Mouse (Mus musculus) hindbrain, embryonic 10.5 days (tissue): ENCODE measurements around the gene Doc2a. TPM values are rescaled to one million over a fixed set of nuclear protein-coding genes. Genes with fewer than 3 reads are reported as not detected.
A peak's percentile ranks its signal among the peaks of the same experiment; 100 is the strongest.

Source experiments
- DNase-seq: peaks from one replicate; pipeline ENCODE4 v3.0.0-alpha.2; 2017; ENCODE audit warnings: low spot score
- H3K27ac ChIP-seq: fragments of 300-500 bp; sonication (generic); 2 replicates; pipeline ENCODE4 v1.5.1; 2016; ENCODE audit warnings: mild to moderate bottlenecking, moderate library complexity
- H3K27me3 ChIP-seq: fragments of 300-500 bp; sonication (generic); 2 replicates; pipeline ENCODE4 v1.6.1; 2016; ENCODE audit warnings: mild to moderate bottlenecking; ENCODE audit not compliant: poor library complexity, insufficient read depth, severe bottlenecking
- H3K36me3 ChIP-seq: fragments of 300-500 bp; sonication (generic); 2 replicates; pipeline ENCODE4 v1.6.1; 2016; ENCODE audit warnings: mild to moderate bottlenecking, moderate library complexity
- H3K4me1 ChIP-seq: fragments of 300-500 bp; sonication (generic); replicated peaks from 2 replicates; pipeline ENCODE4 v1.6.1; 2016; ENCODE audit warnings: mild to moderate bottlenecking
- H3K4me3 ChIP-seq: fragments of 300-500 bp; sonication (generic); 2 replicates; pipeline ENCODE4 v1.5.1; 2016; ENCODE audit warnings: mild to moderate bottlenecking, moderate library complexity
- H3K9me3 ChIP-seq: fragments of 300-500 bp; sonication (generic); 2 replicates; pipeline ENCODE4 v1.6.1; 2016; ENCODE audit warnings: mild to moderate bottlenecking, moderate library complexity
- WGBS: fragments of 180-500 bp; shearing (Covaris S2); methylation state at CpG from one replicate; pipeline ENCODE4 v1.1.7; 2016; 5-methylcytosine and 5-hydroxymethylcytosine counted together
- polyA plus RNA-seq: library from polyadenylated mRNA; unstranded; fragments of >200 nt; fragmentation: Nextera tagmentation; extraction: Ambion mirVana; gene quantifications from 2 replicates; pipeline ENCODE4 v1.2.1, GENCODE M21; 2016

The Doc2a gene
- polyA plus RNA-seq, 1 experiment from 2014 or later = 4.9 TPM

DNA sequence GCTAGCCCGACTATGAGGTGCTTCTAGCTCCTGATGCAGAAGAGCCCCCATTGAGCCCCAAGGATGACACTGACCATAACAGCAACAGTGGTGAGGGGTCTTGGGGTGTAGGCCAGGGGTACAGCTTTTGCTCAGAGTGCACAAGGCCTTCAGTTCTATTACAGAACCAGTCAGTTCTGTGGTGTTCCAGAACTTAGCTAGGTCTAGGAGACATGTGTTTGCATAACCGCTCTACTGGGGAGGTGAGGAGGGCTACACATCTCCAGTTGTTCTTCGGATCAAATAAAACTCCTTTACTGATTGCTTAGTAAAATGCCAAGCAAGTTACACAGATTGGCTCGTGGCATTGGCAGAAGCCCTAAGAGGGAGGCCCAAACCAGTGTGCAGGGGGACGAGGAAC lies 15.7 kb upstream of the Doc2a start, which contains the start of gene 4930451I11Rik:
4930451I11Rik (minus strand) TSS at position 101 of the 400 bp plus-strand sequence.
- Histone ChIP-seq H3K36me3 (no peaks in the 10 kb centered on the region), H3K4me1 (peaks cover 28% of the 10 kb centered on the region), H3K27ac (peak within 1 kb of the TSS; percentile 66), H3K9me3 (no peaks in the 10 kb centered on the region), H3K27me3 (peaks cover 26% of the 10 kb centered on the region), H3K4me3 (peak within 1 kb of the TSS; percentile 43)
- no peak for DNase-seq
- WGBS = 59% methylated on average over 5 of the region's 5 CpGs

DNA sequence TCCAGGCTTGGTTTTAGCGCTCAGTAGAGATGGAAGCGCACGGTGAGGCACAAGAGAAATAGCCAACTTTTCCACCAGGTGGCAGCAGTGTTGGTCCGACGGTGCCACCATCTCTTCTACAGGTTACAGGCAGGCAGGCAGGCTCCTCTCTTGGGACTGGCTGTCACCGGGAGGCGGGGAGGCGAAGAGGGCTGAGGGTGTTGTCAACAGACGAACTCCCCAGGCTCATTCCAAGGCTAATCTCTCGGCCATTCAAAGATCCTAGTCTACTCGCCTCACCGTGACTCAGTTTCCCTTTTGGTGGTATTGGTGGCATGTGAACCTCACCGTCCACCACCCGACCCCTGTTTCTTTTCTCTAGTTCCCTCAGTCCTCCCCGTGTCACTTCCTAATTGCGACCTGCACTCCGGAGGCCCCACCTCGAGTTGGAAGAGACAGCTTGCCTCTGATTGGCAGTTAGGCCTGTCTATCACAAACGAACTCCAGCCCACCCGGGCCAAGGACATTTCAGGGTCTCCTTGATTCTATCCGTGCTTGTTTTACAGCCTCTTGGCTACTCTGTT lies 15.1 kb upstream of the Doc2a start:
- peak overlapping the region; percentile 66 for H3K27ac ChIP-seq
- no peaks in the 10 kb centered on the region for H3K9me3 ChIP-seq
- H3K27me3 ChIP-seq = peaks cover 23% of the 10 kb centered on the region
- H3K36me3 ChIP-seq = no peaks in the 10 kb centered on the region
- peaks cover 28% of the 10 kb centered on the region for H3K4me1 ChIP-seq
- DNase-seq = peak; percentile 78
- peak overlapping the region; percentile 43 for H3K4me3 ChIP-seq
- WGBS = 1% methylated on average over 21 of the region's 21 CpGs

DNA sequence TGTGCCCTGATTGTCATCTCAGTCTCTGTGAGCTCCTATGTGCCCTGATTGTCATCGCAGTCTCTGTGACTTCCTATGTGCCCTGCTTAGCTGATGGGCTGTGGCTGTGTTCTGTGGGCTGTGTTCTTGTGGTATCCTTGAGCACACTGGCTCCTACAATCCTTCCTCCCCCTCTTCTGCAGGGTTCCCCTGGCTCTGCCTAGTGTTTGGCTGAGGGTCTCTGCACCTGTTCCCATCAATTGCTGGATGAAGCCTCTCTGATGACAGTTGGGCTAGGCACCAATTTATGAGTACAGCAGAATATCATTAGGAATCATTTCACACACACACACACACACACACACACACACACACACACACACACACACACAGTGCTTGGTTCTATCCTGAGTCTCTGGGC lies 13.9 kb upstream of the Doc2a start:
- 94% methylated on average over 1 of the region's 1 CpGs for WGBS

DNA sequence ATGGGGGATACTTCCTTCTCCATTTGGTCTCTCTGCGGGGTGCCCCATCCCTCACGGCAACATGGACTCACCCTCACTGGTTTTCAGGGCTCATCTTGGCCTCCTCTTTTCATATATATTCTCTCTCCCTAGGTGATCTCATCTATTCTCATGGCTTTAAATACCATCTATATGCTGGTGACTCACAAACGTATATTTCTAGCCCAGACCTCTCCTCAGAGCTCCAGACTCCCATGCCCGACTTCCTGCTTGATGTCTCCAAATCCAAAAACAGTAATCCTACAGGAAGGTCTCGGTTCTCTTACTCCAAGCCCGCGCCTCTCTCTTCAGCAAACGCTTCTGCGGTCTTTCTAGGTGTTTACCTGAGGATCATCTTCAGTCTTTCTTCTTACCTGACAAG lies 3.9 kb upstream of the Doc2a start:
- Histone ChIP-seq H3K27ac (no peak overlapping the region), H3K4me3 (no peak overlapping the region), H3K27me3 (peaks cover 24% of the 10 kb centered on the region), H3K36me3 (no peaks in the 10 kb centered on the region), H3K4me1 (peaks cover 16% of the 10 kb centered on the region), H3K9me3 (no peaks in the 10 kb centered on the region)
- WGBS = 85% methylated on average over 9 of the region's 9 CpGs
- no peak for DNase-seq

More for the DNA sequence above, 13.9 kb upstream of the Doc2a start:
- H3K36me3 ChIP-seq = no peaks in the 10 kb centered on the region
- H3K27ac ChIP-seq = no peak overlapping the region
- peaks cover 28% of the 10 kb centered on the region for H3K4me1 ChIP-seq
- H3K4me3 ChIP-seq = no peak overlapping the region
- no peak for DNase-seq
- peaks cover 23% of the 10 kb centered on the region for H3K27me3 ChIP-seq
- no peaks in the 10 kb centered on the region for H3K9me3 ChIP-seq

DNA sequence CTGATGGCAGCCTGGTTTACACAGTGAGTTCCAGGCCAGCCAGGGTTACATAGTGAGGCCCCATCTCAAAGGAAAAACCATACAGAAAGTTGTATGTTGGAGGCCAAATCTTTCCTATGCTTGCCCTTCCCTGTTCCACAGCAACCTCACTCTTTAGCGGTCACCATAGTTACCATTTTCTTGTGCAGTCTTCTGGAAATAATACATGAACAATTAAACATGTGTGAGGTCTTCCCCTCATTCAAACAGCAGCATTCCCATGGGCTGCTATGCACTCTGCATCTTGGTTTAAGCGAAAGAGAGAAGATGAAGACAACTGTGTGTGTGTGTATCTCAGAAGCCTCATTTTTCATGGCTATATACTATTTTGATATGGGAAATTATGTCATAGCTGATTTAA lies 1.7 kb upstream of the Doc2a start:
- H3K27me3 ChIP-seq = peaks cover 46% of the 10 kb centered on the region
- peaks cover 2% of the 10 kb centered on the region; the same call in 1 of the 2 replicates for H3K36me3 ChIP-seq
- no peaks in the 10 kb centered on the region for H3K9me3 ChIP-seq
- no peak overlapping the region for H3K4me3 ChIP-seq
- no peak for DNase-seq
- no peak overlapping the region for H3K27ac ChIP-seq
- H3K4me1 ChIP-seq = peaks cover 32% of the 10 kb centered on the region
- 59% methylated on average over 2 of the region's 2 CpGs for WGBS

DNA sequence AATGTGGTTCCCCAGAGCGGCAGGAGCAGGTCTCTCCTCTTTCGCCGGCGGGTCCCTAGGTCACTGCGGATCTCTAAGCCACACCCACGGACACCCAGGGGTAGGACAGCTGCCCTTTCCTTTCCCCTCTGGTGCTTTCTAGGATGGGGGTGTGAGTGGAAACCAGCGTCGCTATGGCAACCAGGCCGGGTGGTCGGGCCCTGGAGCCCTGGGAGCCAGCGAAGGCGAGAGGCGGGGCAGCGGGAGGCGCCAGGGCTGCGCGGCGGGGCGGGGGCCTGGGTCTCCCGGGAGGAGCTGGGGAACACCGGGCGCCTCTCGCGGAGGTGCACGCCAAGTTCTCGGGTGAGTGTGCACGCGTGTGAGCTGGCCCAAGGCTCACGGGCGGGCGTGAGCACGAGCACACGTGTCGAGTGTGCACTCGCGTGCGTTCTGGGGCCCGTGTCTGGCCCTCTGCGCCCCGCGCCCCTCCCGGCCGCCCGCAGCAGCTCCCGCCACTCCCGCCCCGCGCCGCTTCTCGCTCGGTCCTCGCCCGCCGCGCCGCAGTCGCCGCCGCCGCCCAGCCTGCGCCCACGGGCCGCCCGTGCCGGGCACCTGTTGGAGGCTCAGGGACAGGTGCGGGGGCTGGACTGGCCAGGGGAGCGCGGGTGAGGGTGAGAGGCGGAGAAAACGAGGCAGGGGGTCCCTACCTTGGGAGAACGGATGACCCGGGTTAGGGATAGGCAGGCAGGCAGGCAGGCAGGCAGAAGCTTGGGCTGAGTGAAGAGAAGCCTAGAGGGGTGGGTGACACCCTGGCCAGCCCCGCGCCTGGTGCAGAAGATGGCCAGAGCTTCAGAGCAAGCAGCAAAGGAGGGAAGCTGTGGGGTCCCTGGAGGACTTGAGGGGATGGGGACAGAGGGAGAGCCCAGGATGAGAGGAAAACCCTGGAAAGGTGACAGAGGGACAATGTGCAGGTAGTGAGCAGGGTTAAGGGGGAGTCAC lies 494 bp downstream of the Doc2a start:
- DNase-seq = peak; percentile 77
- Histone ChIP-seq H3K9me3 (no peaks in the 10 kb centered on the region), H3K4me3 (peak overlapping the region; percentile 73), H3K27me3 (peaks cover 57% of the 10 kb centered on the region), H3K36me3 (peaks cover 23% of the 10 kb centered on the region), H3K4me1 (peaks cover 50% of the 10 kb centered on the region), H3K27ac (peak overlapping the region; percentile 85)
- WGBS = under 1% methylated on average over 74 of the region's 74 CpGs

DNA sequence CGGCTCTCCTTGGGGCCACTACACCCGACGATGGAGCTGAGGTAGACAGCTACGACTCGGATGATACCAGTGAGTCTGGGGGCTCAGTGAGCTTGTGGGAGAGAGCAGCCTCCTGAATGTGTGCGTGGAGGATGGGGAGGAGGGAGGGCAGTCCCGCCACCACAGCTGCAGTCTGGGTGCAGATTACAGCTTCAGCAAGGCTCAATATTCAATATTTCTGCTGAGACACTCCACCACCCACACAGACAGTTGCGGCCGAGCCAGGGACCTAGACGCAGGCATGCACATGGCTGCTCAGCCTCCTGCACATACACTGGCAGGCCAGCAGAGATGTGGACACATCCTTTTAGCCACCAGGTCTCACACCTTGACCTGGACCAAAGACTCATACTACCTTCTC lies 1.6 kb downstream of the Doc2a start:
- Histone ChIP-seq H3K27me3 (peaks cover 49% of the 10 kb centered on the region), H3K4me3 (peak overlapping the region; percentile 73), H3K36me3 (peaks cover 33% of the 10 kb centered on the region), H3K4me1 (peaks cover 50% of the 10 kb centered on the region), H3K27ac (peak overlapping the region; percentile 85), H3K9me3 (no peaks in the 10 kb centered on the region)
- DNase-seq = no peak
- 26% methylated on average over 10 of the region's 10 CpGs for WGBS

DNA sequence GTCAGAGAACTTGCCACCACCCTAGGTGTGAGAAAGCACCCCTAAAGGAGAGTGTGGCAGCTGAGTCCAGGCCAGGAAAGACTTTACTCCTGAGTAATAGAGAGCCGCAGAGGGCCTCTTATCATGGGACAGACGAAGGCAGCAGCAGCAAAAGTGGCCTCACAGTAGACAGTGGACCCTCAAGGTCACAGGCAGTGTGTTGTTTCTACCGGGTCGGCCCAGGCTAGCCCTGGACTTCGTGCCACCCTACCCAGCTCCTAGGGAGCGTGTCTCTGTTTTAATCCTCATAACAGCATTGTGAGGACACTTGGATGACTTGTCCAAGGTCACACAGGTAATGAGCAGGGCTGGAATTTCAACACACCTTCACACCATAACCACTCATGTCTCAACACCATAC lies 2.9 kb downstream of the Doc2a start:
- Histone ChIP-seq H3K9me3 (no peaks in the 10 kb centered on the region), H3K36me3 (peaks cover 47% of the 10 kb centered on the region), H3K4me1 (peaks cover 50% of the 10 kb centered on the region), H3K27ac (no peak overlapping the region), H3K4me3 (no peak overlapping the region), H3K27me3 (peaks cover 49% of the 10 kb centered on the region)
- DNase-seq = no peak
- 93% methylated on average over 6 of the region's 6 CpGs for WGBS

DNA sequence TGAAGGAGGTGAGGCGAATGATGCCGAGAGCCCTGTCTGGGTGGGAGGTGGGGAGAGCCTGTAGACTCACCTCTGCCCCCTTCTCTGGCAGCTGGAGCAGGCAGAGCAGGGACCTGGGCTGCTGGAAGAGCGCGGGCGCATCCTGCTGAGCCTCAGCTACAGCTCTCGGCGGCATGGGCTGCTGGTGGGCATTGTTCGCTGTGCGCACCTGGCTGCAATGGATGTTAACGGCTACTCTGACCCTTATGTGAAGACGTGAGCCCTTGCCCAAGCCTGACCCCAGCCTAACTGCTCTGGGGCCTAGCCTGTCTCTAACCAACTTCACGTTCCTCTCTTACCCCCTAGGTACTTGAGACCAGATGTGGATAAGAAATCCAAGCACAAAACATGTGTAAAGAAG lies 4.0 kb downstream of the Doc2a start:
- 32% methylated on average over 12 of the region's 12 CpGs for WGBS
- Histone ChIP-seq H3K4me3 (no peak overlapping the region), H3K27ac (0 out of 2 replicates have a peak overlapping the region, but pooled peaks have one; percentile 24), H3K27me3 (peaks cover 49% of the 10 kb centered on the region), H3K4me1 (peaks cover 50% of the 10 kb centered on the region), H3K9me3 (no peaks in the 10 kb centered on the region), H3K36me3 (peaks cover 57% of the 10 kb centered on the region)
- DNase-seq = no peak

DNA sequence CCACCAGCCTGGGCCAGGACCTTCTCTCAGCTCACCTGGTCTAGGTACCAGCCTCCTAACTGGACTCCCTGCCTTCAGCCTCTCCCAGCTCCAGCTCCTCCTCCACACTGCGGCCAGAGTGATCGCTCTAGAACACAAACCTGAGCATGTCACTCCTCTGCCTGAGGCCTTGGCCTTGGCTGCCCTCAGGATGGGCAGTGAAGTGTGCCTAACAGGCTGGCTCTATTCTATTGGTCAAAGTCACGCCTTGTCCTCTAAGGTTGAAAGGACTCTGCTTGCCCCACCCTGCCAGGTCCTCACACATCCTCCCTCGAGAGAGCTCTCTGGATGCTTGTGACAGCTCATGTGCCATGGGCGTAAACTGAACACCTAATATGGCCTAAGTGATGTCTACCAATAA lies 6.2 kb downstream of the Doc2a start:
- Histone ChIP-seq H3K27me3 (peaks cover 31% of the 10 kb centered on the region), H3K4me1 (peaks cover 36% of the 10 kb centered on the region), H3K27ac (no peak overlapping the region), H3K36me3 (peaks cover 80% of the 10 kb centered on the region), H3K9me3 (no peaks in the 10 kb centered on the region), H3K4me3 (no peak overlapping the region)
- DNase-seq = no peak
- 95% methylated on average over 5 of the region's 5 CpGs for WGBS

DNA sequence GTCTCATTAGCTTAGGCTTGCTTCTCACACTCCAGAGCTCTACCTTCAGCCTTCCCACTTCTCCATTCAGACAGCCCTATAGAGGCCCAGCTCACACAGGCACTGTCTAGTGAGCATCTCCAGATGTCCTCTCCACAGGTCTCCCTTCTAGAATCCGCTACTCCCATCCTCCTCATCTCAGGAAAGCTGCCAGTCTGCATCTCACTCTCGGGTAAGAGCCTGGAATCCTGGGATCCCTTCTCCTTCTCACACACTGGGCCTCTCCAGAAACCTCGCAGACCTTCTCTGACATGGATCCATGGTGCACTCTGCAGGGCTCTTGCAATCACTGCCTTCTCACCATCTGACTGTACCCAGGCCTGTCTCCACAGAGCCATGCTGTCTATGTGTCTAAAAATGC lies 8.4 kb downstream of the Doc2a start:
- H3K9me3 ChIP-seq = no peaks in the 10 kb centered on the region
- peaks cover 9% of the 10 kb centered on the region for H3K27me3 ChIP-seq
- H3K27ac ChIP-seq = no peak overlapping the region
- H3K4me3 ChIP-seq = no peak overlapping the region
- peaks cover 22% of the 10 kb centered on the region for H3K4me1 ChIP-seq
- DNase-seq = no peak
- 89% methylated on average over 3 of the region's 3 CpGs for WGBS
- peaks cover 98% of the 10 kb centered on the region for H3K36me3 ChIP-seq

DNA sequence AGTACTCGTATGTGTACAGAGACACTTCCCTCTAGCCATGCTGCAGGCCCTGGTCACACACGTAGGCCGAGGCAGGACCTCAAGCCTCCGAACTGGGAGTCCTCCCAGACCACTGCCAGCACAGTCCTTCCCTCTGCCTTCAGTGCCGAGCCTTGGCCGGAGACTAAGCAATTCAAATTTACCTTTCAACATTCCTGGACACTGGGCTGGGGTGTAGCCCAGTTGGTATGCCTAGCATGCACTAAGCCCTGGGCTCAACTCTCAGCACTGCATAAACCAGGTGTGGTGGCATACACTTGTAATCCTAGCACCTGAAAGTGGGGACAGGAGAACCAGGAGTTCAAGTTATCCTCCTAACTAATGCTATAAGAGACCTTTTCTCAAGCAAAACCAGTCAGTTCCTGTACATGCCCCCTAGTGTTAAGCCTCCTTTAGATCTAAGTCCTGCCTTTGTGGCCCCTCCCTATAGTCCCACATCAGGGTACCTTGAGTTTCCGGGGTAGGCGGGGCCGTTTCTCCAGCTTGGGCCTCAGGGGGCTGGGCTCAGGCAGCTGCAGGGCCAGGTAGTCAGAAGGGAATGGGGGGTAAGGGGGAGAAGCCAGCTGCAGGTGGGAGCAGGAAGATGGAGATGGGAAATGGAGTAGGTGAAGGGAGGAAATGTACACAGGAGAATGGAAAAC lies 9.7 kb downstream of the Doc2a start:
- peaks cover 19% of the 10 kb centered on the region for H3K4me1 ChIP-seq

More for the DNA sequence above, 9.7 kb downstream of the Doc2a start:
- WGBS = 80% methylated on average over 9 of the region's 9 CpGs
- no peak overlapping the region for H3K4me3 ChIP-seq
- DNase-seq = no peak
- H3K27me3 ChIP-seq = no peaks in the 10 kb centered on the region
- peaks cover 89% of the 10 kb centered on the region for H3K36me3 ChIP-seq
- no peaks in the 10 kb centered on the region for H3K9me3 ChIP-seq
- no peak overlapping the region for H3K27ac ChIP-seq
